Mouse (Mus musculus): ENCODE results near the gene Helb. TPM values are rescaled to one million over a fixed set of nuclear protein-coding genes. Genes with fewer than 3 reads are reported as not detected.

Gene Helb
- polyA plus RNA-seq, 1 experiment from 2014 or later = 5.6 TPM

DNA sequence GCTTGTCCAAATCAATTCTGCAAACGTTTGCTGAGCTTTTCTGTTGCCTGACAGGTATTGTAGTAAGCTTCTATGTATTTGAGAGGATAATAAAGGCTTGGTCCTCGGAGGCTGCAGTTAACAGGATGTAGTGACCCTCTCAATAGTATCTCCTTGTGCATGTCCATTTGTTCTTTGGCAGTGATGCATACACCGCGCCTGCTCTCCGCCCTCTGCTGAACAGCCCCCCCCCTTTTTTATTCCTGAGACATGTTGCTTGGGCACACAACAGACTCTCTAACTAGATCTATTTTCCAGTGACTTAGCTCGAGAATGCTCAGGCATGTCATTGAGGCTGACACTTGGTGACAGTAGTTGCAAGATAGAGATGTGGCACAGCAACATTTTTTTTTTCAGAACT lies 77.0 kb downstream of the Helb start:
- ATAC-seq = no peak
- no peak for TF ChIP-seq CTCF (IDR thresholded peaks at IDR 0.05)
- in situ Hi-C loops (cut with MboI; ENCODE audit: low pct_unique_long_range_greater_than_20kb) = no loop called here
- ChIA-PET POLR2A (interaction anchor here (0.6 to 1.3 kb wide), 2 partner anchors 17 to 18 kb away, joined by 4 read pairs; no protein-coding TSS in a partner anchor), CTCF (interaction anchor here (1.3 kb wide), 1 partner anchor 10 kb away, joined by 4 read pairs; no protein-coding TSS in a partner anchor)
- no peaks in the 10 kb centered on the region for H3K27me3 ChIP-seq
- no peak for DNase-seq (ENCODE audit: low read depth, low spot score)

DNA sequence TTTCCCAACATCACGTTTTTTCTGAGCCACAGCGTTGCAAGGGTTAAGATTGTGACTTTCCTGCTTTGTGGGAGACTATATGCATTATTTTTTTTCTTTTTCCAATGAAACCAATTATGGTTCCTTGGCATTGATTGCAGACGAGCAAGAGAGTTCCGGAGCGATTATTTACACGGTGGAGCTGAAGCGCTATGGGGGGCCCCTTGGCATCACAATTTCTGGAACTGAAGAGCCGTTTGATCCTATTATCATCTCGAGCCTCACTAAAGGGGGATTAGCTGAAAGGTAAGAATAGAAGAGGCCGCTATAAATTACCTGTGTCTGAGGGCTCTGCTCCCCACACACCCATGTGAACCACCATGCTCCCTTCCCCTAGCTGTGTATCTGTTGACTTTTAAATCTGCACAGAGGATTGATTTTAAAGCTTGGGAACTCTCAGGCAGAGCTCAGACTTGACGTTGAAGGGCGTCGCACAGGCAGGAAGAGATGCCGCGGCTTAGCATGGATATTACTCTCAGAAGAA lies 77.5 kb downstream of the Helb start:
- ChIA-PET POLR2A (interaction anchor here (1.3 kb wide), 1 partner anchor 18 kb away, joined by 4 read pairs; no protein-coding TSS in a partner anchor), CTCF (interaction anchor here (1.3 kb wide), 1 partner anchor 10 kb away, joined by 4 read pairs; no protein-coding TSS in a partner anchor)
- TF ChIP-seq CTCF (IDR thresholded peaks at IDR 0.05) = no peak
- H3K27me3 ChIP-seq = no peaks in the 10 kb centered on the region
- DNase-seq (ENCODE audit: low read depth, low spot score) = no peak
- no peak for ATAC-seq
- in situ Hi-C loops (cut with MboI; ENCODE audit: low pct_unique_long_range_greater_than_20kb) = no loop called here

DNA sequence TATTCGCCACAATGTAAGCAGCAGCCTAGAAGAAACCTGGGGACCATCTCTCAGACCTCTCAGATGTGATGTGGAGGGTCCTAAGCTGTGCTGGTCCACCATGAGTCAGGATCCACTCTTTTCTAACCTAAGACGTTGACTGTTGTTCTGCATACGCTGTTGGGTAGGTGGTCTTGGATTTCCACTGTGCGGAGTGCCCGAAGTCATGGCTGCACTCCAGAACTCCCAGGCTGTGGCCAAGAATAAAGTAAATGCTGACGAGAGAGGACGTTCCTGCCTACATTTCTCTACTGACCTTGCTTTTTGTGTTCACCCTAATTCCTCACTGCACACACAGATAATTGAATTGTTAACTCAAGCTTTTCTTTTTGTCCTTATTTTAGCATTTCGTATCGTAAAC lies 78.9 kb downstream of the Helb start:
- CTCF ChIA-PET = no interaction called here
- no peak for TF ChIP-seq CTCF (IDR thresholded peaks at IDR 0.05)
- no peak for ATAC-seq
- no peaks in the 10 kb centered on the region for H3K27me3 ChIP-seq
- POLR2A ChIA-PET = no interaction called here
- in situ Hi-C loops (cut with MboI; ENCODE audit: low pct_unique_long_range_greater_than_20kb) = no loop called here
- no peak for DNase-seq (ENCODE audit: low read depth, low spot score)

Other genes with a start within 250 kb of the Helb start
- gene Tmbim4, start 88.6 kb upstream of the Helb start, polyA plus RNA-seq (2021) = 187 TPM
- 0.21 TPM for gene Irak3, start 89.1 kb upstream of the Helb start, polyA plus RNA-seq (2021)
- 41.9 TPM for gene Llph, start 114.1 kb upstream of the Helb start, polyA plus RNA-seq (2021)